Mouse (Mus musculus) C2C12 (cell line): ENCODE measurements at regions not wholly inside any gene's neighbourhood (a gene's known extent, or its start where the extent isn't known, plus 50 kb on each side); places are given as distances from the start of the nearest gene placed in this dataset.

ENCODE experiments used
- H3K27me3 ChIP-seq: one replicate; pipeline ENCODE4 v1.6.1; 2011; ENCODE audit not compliant: control insufficient read depth, insufficient read depth, insufficient read length
- H3K36me3 ChIP-seq: one replicate; pipeline ENCODE4 v1.6.1; 2011; ENCODE audit not compliant: control insufficient read depth, insufficient read depth
- H3K4me3 ChIP-seq: one replicate; pipeline ENCODE4 v1.5.1; 2011; ENCODE audit warnings: mild to moderate bottlenecking, control low read depth; ENCODE audit not compliant: poor library complexity, insufficient read depth, severe bottlenecking
- H3K79me2 ChIP-seq: one replicate; pipeline ENCODE4 v1.6.1; 2011; ENCODE audit not compliant: control insufficient read depth, insufficient read depth
- H3K79me3 ChIP-seq: one replicate; pipeline ENCODE4 v1.6.1; 2011; ENCODE audit warnings: low read depth, control low read depth
- H3ac ChIP-seq: one replicate; pipeline ENCODE3; 2011; ENCODE audit warnings: low read depth; ENCODE audit not compliant: control insufficient read depth, insufficient read length
- CEBPB ChIP-seq: IDR thresholded peaks from one replicate; pipeline ENCODE4 v1.6.1; 2011; ENCODE audit warnings: low read depth, mild to moderate bottlenecking, control low read depth, moderate library complexity
- CTCF ChIP-seq: IDR thresholded peaks from one replicate; pipeline ENCODE4 v1.5.1; 2011; ENCODE audit not compliant: control insufficient read depth, insufficient read depth, insufficient read length
- FOSL1 ChIP-seq: IDR thresholded peaks from one replicate; pipeline ENCODE4 v1.8.0; 2011; ENCODE audit warnings: mild to moderate bottlenecking, low read length; ENCODE audit not compliant: poor library complexity, insufficient read depth, severe bottlenecking
- MAX ChIP-seq: IDR thresholded peaks from one replicate; pipeline ENCODE4 v1.6.1; 2011; ENCODE audit warnings: mild to moderate bottlenecking, control low read depth
- MYOD1 ChIP-seq: IDR thresholded peaks from one replicate; pipeline ENCODE4 v1.6.1; 2011; ENCODE audit warnings: low read depth; ENCODE audit not compliant: control insufficient read depth, insufficient read length
- MYOG ChIP-seq: IDR thresholded peaks from one replicate; pipeline ENCODE4 v1.6.1; 2011; ENCODE audit not compliant: control insufficient read depth, insufficient read length; ENCODE audit errors: extremely low read depth
- USF1 ChIP-seq: IDR thresholded peaks from one replicate; pipeline ENCODE4 v1.6.1; 2011; ENCODE audit warnings: low read depth, mild to moderate bottlenecking, control low read depth, moderate library complexity

GRCm38 (mm10) chr10:91345465-91345864 is 164.3 kb upstream of the Tmpo start:
- no peaks in the 10 kb centered on the region for H3K79me3 ChIP-seq
- H3ac ChIP-seq: no peak overlapping the region
- no peak overlapping the region for H3K4me3 ChIP-seq
- H3K79me2 ChIP-seq: no peaks in the 10 kb centered on the region
- H3K27me3 ChIP-seq: no peaks in the 10 kb centered on the region
- no peaks in the 10 kb centered on the region for H3K36me3 ChIP-seq
- TF ChIP-seq CEBPB: no peak
- no peak for TF ChIP-seq MAX
- TF ChIP-seq MYOG: no peak
- no peak for TF ChIP-seq MYOD1
- TF ChIP-seq USF1: no peak
- no peak for TF ChIP-seq FOSL1
- TF ChIP-seq CTCF: no peak

- H3K36me3 ChIP-seq: no peaks in the 10 kb centered on the region
- no peaks in the 10 kb centered on the region for H3K79me2 ChIP-seq
- H3ac ChIP-seq: no peak overlapping the region
- H3K27me3 ChIP-seq: no peaks in the 10 kb centered on the region
- no peaks in the 10 kb centered on the region for H3K79me3 ChIP-seq
- no peak overlapping the region for H3K4me3 ChIP-seq
- no peak for TF ChIP-seq MYOG
- no peak for TF ChIP-seq USF1
- TF ChIP-seq FOSL1: no peak
- no peak for TF ChIP-seq CEBPB
- peak; percentile 50 for TF ChIP-seq MYOD1
- no peak for TF ChIP-seq CTCF
- TF ChIP-seq MAX: no peak
Observed at GRCm38 (mm10) chr10:91342083-91342482, 161.0 kb upstream of the Tmpo start.

GRCm38 (mm10) chr10:91339361-91339760 is 158.2 kb upstream of the Tmpo start:
- no peak overlapping the region for H3K4me3 ChIP-seq
- no peaks in the 10 kb centered on the region for H3K27me3 ChIP-seq
- H3K79me2 ChIP-seq: no peaks in the 10 kb centered on the region
- H3K36me3 ChIP-seq: no peaks in the 10 kb centered on the region
- H3ac ChIP-seq: no peak overlapping the region
- TF ChIP-seq MAX: no peak
- TF ChIP-seq MYOG: no peak
- TF ChIP-seq FOSL1: no peak
- TF ChIP-seq USF1: no peak
- TF ChIP-seq CTCF: no peak
- no peak for TF ChIP-seq CEBPB
- no peak for TF ChIP-seq MYOD1
- H3K79me3 ChIP-seq: no peaks in the 10 kb centered on the region

- Histone ChIP-seq H3K27me3 (no peaks in the 10 kb centered on the region), H3K4me3 (no peak overlapping the region), H3ac (no peak overlapping the region), H3K79me3 (no peaks in the 10 kb centered on the region), H3K36me3 (no peaks in the 10 kb centered on the region), H3K79me2 (no peaks in the 10 kb centered on the region)
- TF ChIP-seq USF1 (no peak), MAX (no peak), CTCF (no peak), MYOD1 (no peak), FOSL1 (no peak), MYOG (no peak), CEBPB (no peak)
Observed at GRCm38 (mm10) chr10:91326661-91327312, 145.7 kb upstream of the Tmpo start.

- no peak overlapping the region for H3K4me3 ChIP-seq
- H3K27me3 ChIP-seq: no peaks in the 10 kb centered on the region
- H3ac ChIP-seq: no peak overlapping the region
- no peaks in the 10 kb centered on the region for H3K79me3 ChIP-seq
- TF ChIP-seq USF1: no peak
- TF ChIP-seq FOSL1: no peak
- TF ChIP-seq CEBPB: no peak
- TF ChIP-seq MYOD1: no peak
- TF ChIP-seq CTCF: no peak
- TF ChIP-seq MYOG: no peak
- H3K36me3 ChIP-seq: no peaks in the 10 kb centered on the region
- H3K79me2 ChIP-seq: no peaks in the 10 kb centered on the region
Observed at GRCm38 (mm10) chr10:91326144-91326655, 145.1 kb upstream of the Tmpo start.

- H3ac ChIP-seq: no peak overlapping the region
- no peaks in the 10 kb centered on the region for H3K79me2 ChIP-seq
- no peaks in the 10 kb centered on the region for H3K79me3 ChIP-seq
- no peaks in the 10 kb centered on the region for H3K27me3 ChIP-seq
- TF ChIP-seq MYOD1 (no peak), FOSL1 (no peak), USF1 (no peak), MYOG (no peak), CEBPB (no peak), MAX (no peak), CTCF (no peak)
- no peak overlapping the region for H3K4me3 ChIP-seq
- H3K36me3 ChIP-seq: no peaks in the 10 kb centered on the region
Observed at GRCm38 (mm10) chr10:91321226-91321625, 140.1 kb upstream of the Tmpo start.
